ENCODE assay signal across 8 mouse cellular contexts in the genomic region with DNA sequence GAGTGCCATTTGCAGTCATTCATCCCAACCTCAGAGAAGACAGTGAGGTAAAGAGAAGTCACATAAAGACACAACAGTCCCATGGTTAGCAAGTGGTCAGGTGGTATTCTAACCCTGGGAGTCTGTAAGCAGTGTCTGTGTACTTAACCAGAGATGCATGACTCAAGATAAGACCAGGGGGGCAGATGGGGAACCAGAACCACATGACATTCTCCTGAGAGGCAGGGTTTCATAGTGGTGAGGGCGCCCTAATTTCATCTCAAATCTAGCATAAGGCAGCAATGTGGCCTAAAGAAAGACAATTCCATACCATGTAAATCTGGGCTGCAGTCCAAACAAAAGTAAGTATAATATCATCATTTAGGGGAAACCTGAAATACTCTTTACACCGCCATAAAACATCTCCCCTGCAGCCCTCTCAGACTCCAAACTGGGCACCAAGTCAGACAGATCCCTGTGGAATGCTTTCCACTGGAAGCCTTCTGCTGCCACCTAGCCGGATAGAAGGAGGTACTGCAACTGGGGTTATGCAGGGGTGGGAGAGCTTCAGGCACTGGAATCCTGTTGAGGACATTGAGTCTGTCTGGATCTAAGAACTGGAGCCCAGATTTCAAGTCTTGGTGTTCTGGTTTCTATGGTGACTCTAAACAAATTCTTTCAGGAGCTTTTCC.
DNase-seq lines count a peak whose midpoint lies in the region; ATAC-seq and TF ChIP-seq lines count a peak whose summit lies in the region.

No protein-coding gene starts in this region.

- TF ChIP-seq CTCF in spleen, adult 2 months (IDR thresholded peaks at IDR 0.05; ENCODE audit: extremely low read depth, insufficient read depth, insufficient read length, insufficient replicate concordance) = peak; percentile 19; the same call in 1 of the 2 replicates

- H3K27ac ChIP-seq in spleen, adult 2 months (ENCODE audit: insufficient read depth, low read length) = no peak overlapping the region
- H3K27ac ChIP-seq in forebrain, embryonic 16.5 days (ENCODE audit: low read length) = no peak overlapping the region
- H3K27ac ChIP-seq in neural tube, embryonic 12.5 days = no peak overlapping the region

- no peaks in the 10 kb centered on the region for H3K9me3 ChIP-seq in forebrain, embryonic 16.5 days (ENCODE audit: control insufficient read depth, low read length)
- H3K9me3 ChIP-seq in neural tube, embryonic 12.5 days = no peaks in the 10 kb centered on the region

- H3K4me2 ChIP-seq in forebrain, embryonic 16.5 days (ENCODE audit: low read length) = no peak overlapping the region
- no peak overlapping the region for H3K4me2 ChIP-seq in neural tube, embryonic 12.5 days (replicated peaks)

- H3K4me1 ChIP-seq in spleen, adult 2 months (ENCODE audit: control insufficient read depth, insufficient read depth, insufficient read length) = no peaks in the 10 kb centered on the region
- H3K4me1 ChIP-seq in forebrain, embryonic 16.5 days (replicated peaks; ENCODE audit: control insufficient read depth, insufficient read depth, low read length) = no peaks in the 10 kb centered on the region
- H3K4me1 ChIP-seq in neural tube, embryonic 12.5 days = no peaks in the 10 kb centered on the region

- no peak for DNase-seq in spleen, adult 2 months (ENCODE audit: low read depth in 1 of 2, low spot score in 2 of 2)
- DNase-seq in spleen, postnatal 36 days (ENCODE audit: low spot score in 2 of 2) = no peak
- DNase-seq in cerebellum, adult 11 months = peak; percentile 68
- DNase-seq in kidney, adult 11 months = peak; percentile 18
- DNase-seq in left cerebral cortex, postnatal 4 days = peak; percentile 74
- no peak for DNase-seq in natural killer cell, adult 2 months (ENCODE audit: low spot score in 2 of 2)

- WGBS in spleen, adult 2 months = 59% methylated on average over 3 of the region's 3 CpGs
- WGBS in forebrain, embryonic 16.5 days = 50% methylated on average over 3 of the region's 3 CpGs
- WGBS in neural tube, embryonic 12.5 days = 45% methylated on average over 3 of the region's 3 CpGs

- intact Hi-C loops in left cerebral cortex, postnatal 4 days (cut with DNase I) = loop anchor here (10.0 kb wide), 1 partner anchor 839 kb away; no protein-coding TSS in a partner anchor

- no peaks in the 10 kb centered on the region for H3K36me3 ChIP-seq in spleen, adult 2 months (ENCODE audit: control insufficient read depth, insufficient read depth, low read length)
- no peaks in the 10 kb centered on the region for H3K36me3 ChIP-seq in forebrain, embryonic 16.5 days (ENCODE audit: control insufficient read depth, insufficient read depth)
- H3K36me3 ChIP-seq in neural tube, embryonic 12.5 days = no peaks in the 10 kb centered on the region

- TF ChIP-seq POLR2A in spleen, adult 2 months (IDR thresholded peaks at IDR 0.05; ENCODE audit: low read depth, low read length) = no peak

- no peaks in the 10 kb centered on the region for H3K27me3 ChIP-seq in spleen, adult 2 months (ENCODE audit: control insufficient read depth, insufficient read depth, low read length)
- H3K27me3 ChIP-seq in forebrain, embryonic 16.5 days (replicated peaks; ENCODE audit: control insufficient read depth, insufficient read depth, low read length) = no peaks in the 10 kb centered on the region
- H3K27me3 ChIP-seq in neural tube, embryonic 12.5 days (replicated peaks) = no peaks in the 10 kb centered on the region

- no peak overlapping the region for H3K4me3 ChIP-seq in spleen, adult 2 months (ENCODE audit: extremely low read depth, insufficient read depth, insufficient read length)
- no peak overlapping the region for H3K4me3 ChIP-seq in forebrain, embryonic 16.5 days (replicated peaks; ENCODE audit: low read length)
- H3K4me3 ChIP-seq in neural tube, embryonic 12.5 days = no peak overlapping the region

- peak; percentile 78 for ATAC-seq in forebrain, embryonic 16.5 days
- ATAC-seq in neural tube, embryonic 12.5 days (ENCODE audit: low FRiP score, low read depth) = peak; percentile 74; the same call in 1 of the 2 replicates

- no peak overlapping the region for H3K9ac ChIP-seq in forebrain, embryonic 16.5 days (replicated peaks; ENCODE audit: low read depth, low read length)
- H3K9ac ChIP-seq in neural tube, embryonic 12.5 days = no peak overlapping the region

Comparison
In these comparisons a context has a peak if more than half of its experiments do, and no peak if none do; other contexts are left out.
1. DNase-seq: peak in cerebellum, adult 11 months (single experiment), kidney, adult 11 months (single experiment) and left cerebral cortex, postnatal 4 days (single experiment); none in spleen, adult 2 months (0 of 2), spleen, postnatal 36 days (0 of 2) and natural killer cell, adult 2 months (0 of 2).